Mouse (Mus musculus): ENCODE measurements around the gene Dap. TPM values are rescaled to one million over a fixed set of nuclear protein-coding genes. Genes with fewer than 3 reads are reported as not detected.
A peak's percentile ranks its signal among the peaks of the same experiment; 100 is the strongest.

Gene Dap
- polyA plus RNA-seq, 1 experiment from 2014 or later = 67.2 TPM

DNA sequence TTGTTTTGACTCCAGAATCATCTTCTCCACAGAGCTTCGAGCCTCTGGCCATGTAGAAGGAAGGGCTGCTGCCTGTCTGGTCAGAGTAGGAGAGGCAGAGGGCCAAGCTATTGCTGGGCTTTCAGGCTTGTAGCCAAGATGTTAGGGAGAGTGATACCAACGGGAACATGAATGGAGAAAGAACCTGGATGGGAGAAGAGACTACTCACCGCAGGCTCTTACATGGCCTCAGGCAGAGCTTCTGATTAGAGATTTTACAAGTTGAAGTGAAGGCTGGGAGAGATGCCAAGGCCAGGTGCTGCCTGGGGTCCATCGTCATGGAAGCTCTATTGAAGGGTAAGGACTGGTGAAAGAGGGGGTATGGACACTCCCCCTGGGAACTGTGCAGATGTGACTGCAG lies 54.0 kb downstream of the Dap start:
- WGBS = 86% methylated on average over 4 of the region's 4 CpGs
- H3K4me3 ChIP-seq (ENCODE audit: low read depth, low read length) = no peak overlapping the region
- no peaks in the 10 kb centered on the region for H3K9me3 ChIP-seq (ENCODE audit: control insufficient read depth, low read length)
- no peak overlapping the region for H3K27ac ChIP-seq (replicated peaks; ENCODE audit: low read depth, low read length)
- H3K36me3 ChIP-seq (ENCODE audit: control insufficient read depth, insufficient read depth, low read length) = peaks cover 2% of the 10 kb centered on the region; the same call in 1 of the 2 replicates
- DNase-seq (ENCODE audit: low spot score) (no peak), ATAC-seq (ENCODE audit: insufficient number of reproducible peaks, low FRiP score, low TSS enrichment, low read depth) (no peak)
- no peak overlapping the region for H3K4me2 ChIP-seq (ENCODE audit: low read depth, severe bottlenecking)
- H3K27me3 ChIP-seq (ENCODE audit: control insufficient read depth, insufficient read depth, low read length) = no peaks in the 10 kb centered on the region
- H3K9ac ChIP-seq (ENCODE audit: low read length) = no peak overlapping the region
- peaks cover 8% of the 10 kb centered on the region for H3K4me1 ChIP-seq (ENCODE audit: control insufficient read depth, insufficient read depth, low read length)

DNA sequence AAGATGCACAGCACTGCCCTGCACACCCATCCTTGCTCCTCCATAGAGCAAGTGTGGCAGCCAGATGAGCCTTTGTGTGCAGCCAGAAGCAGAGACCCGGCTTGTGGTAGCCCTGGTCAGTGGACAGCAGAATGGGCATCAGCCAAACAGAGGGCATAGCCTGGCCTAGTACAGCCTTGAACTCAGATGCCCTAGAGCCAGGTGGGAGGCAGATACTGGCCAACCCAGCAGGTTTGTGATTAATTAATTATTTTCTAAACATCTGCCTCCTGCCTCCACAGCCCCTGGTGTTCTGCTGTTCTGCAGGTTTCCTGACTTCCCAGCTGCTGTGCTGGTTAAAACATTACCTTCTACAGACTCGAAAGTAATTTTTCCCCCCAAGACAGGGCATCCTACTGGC lies 55.0 kb downstream of the Dap start:
- no peaks in the 10 kb centered on the region for H3K9me3 ChIP-seq (ENCODE audit: control insufficient read depth, low read length)
- 60% methylated on average over 2 of the region's 2 CpGs for WGBS
- H3K9ac ChIP-seq (ENCODE audit: low read length) = no peak overlapping the region
- H3K4me1 ChIP-seq (ENCODE audit: control insufficient read depth, insufficient read depth, low read length) = peaks cover 8% of the 10 kb centered on the region
- H3K27me3 ChIP-seq (ENCODE audit: control insufficient read depth, insufficient read depth, low read length) = no peaks in the 10 kb centered on the region
- DNase-seq (ENCODE audit: low spot score) (no peak), ATAC-seq (ENCODE audit: insufficient number of reproducible peaks, low FRiP score, low TSS enrichment, low read depth) (0 out of 2 replicates have a peak, but pooled peaks have one; percentile 38)
- H3K36me3 ChIP-seq (ENCODE audit: control insufficient read depth, insufficient read depth, low read length) = no peaks in the 10 kb centered on the region
- no peak overlapping the region for H3K4me2 ChIP-seq (ENCODE audit: low read depth, severe bottlenecking)
- no peak overlapping the region for H3K27ac ChIP-seq (replicated peaks; ENCODE audit: low read depth, low read length)
- H3K4me3 ChIP-seq (ENCODE audit: low read depth, low read length) = no peak overlapping the region

DNA sequence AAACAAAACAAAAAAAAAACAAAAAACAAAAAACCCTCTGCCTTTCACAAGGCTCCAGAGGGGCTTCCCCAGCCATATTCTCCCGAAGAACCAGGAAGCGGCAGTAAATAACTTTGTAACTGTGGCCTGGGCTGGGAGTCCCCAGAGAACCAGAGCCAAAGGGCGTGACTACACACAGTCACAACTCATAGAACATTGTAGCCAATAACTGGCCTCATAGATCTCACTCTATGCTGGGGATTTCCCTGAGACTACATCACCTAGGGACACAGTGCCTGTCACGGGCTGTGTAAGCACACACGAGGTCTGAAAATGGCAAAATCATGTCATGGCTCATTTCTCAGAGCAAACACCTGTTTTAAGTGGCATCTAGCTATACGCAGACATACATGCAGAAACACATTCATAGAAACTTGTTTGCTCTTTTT lies 55.5 kb downstream of the Dap start:
- no peaks in the 10 kb centered on the region for H3K9me3 ChIP-seq (ENCODE audit: control insufficient read depth, low read length)
- DNase-seq (ENCODE audit: low spot score) (no peak), ATAC-seq (ENCODE audit: insufficient number of reproducible peaks, low FRiP score, low TSS enrichment, low read depth) (peak; percentile 57)
- H3K4me3 ChIP-seq (ENCODE audit: low read depth, low read length) = no peak overlapping the region
- 59% methylated on average over 6 of the region's 6 CpGs for whole genome bisulfite sequencing
- H3K9ac ChIP-seq (ENCODE audit: low read length) = no peak overlapping the region
- H3K27ac ChIP-seq (replicated peaks; ENCODE audit: low read depth, low read length) = no peak overlapping the region
- H3K36me3 ChIP-seq (ENCODE audit: control insufficient read depth, insufficient read depth, low read length) = no peaks in the 10 kb centered on the region
- H3K4me2 ChIP-seq (ENCODE audit: low read depth, severe bottlenecking) = no peak overlapping the region
- peaks cover 8% of the 10 kb centered on the region for H3K4me1 ChIP-seq (ENCODE audit: control insufficient read depth, insufficient read depth, low read length)
- no peaks in the 10 kb centered on the region for H3K27me3 ChIP-seq (ENCODE audit: control insufficient read depth, insufficient read depth, low read length)

DNA sequence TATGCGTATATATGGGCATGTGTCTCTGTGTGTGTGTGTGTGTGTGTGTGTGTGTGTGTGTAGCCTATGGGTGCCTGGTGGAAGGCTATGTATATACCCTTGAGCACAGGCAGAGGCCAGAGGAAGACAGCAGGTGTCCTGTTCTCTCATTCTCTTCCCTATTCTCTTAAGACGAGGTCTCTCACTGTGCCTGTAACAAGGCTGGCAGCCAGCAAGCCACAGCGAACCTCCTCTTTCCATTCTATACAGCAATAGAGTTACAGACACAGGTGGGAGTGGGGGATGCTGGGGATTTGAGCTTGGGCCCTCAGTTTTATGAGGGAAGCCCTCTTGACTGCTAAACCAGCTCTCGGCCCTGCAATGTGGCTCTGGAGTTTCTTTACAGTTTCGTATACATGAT lies 55.9 kb downstream of the Dap start:
- Histone ChIP-seq H3K36me3 (ENCODE audit: control insufficient read depth, insufficient read depth, low read length) (no peaks in the 10 kb centered on the region), H3K9ac (ENCODE audit: low read length) (no peak overlapping the region), H3K4me2 (ENCODE audit: low read depth, severe bottlenecking) (no peak overlapping the region), H3K4me3 (ENCODE audit: low read depth, low read length) (no peak overlapping the region), H3K27ac (replicated peaks; ENCODE audit: low read depth, low read length) (no peak overlapping the region), H3K4me1 (ENCODE audit: control insufficient read depth, insufficient read depth, low read length) (peaks cover 8% of the 10 kb centered on the region), H3K9me3 (ENCODE audit: control insufficient read depth, low read length) (no peaks in the 10 kb centered on the region), H3K27me3 (ENCODE audit: control insufficient read depth, insufficient read depth, low read length) (no peaks in the 10 kb centered on the region)
- 85% methylated on average over 5 of the region's 5 CpGs for WGBS
- DNase-seq (ENCODE audit: low spot score) = no peak
- ATAC-seq (ENCODE audit: insufficient number of reproducible peaks, low FRiP score, low TSS enrichment, low read depth) = no peak

DNA sequence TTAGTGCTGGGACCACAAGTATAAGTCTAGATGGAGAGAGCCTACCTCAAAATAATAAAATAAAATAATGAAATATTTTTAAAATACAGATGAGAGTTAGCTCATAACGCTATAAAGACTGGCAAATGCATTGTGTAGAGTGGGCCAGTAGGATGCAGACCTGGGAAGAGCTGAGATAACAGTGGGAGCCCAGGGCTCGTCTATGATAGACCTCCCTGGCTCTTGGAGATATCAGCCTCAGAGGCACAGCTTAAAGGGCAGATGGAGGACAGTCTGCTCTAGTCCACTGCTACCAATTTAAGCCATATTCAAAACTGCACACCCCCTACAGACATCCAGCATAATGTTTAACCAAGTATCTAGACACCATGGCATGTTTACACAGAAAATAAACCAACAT lies 56.6 kb downstream of the Dap start:
- Histone ChIP-seq H3K9ac (ENCODE audit: low read length) (no peak overlapping the region), H3K27me3 (ENCODE audit: control insufficient read depth, insufficient read depth, low read length) (no peaks in the 10 kb centered on the region), H3K36me3 (ENCODE audit: control insufficient read depth, insufficient read depth, low read length) (no peaks in the 10 kb centered on the region), H3K4me2 (ENCODE audit: low read depth, severe bottlenecking) (no peak overlapping the region), H3K4me1 (ENCODE audit: control insufficient read depth, insufficient read depth, low read length) (peaks cover 8% of the 10 kb centered on the region), H3K9me3 (ENCODE audit: control insufficient read depth, low read length) (no peaks in the 10 kb centered on the region), H3K4me3 (ENCODE audit: low read depth, low read length) (no peak overlapping the region), H3K27ac (replicated peaks; ENCODE audit: low read depth, low read length) (no peak overlapping the region)
- 81% methylated on average over 2 of the region's 2 CpGs for WGBS
- DNase-seq (ENCODE audit: low spot score) (no peak), ATAC-seq (ENCODE audit: insufficient number of reproducible peaks, low FRiP score, low TSS enrichment, low read depth) (no peak)

DNA sequence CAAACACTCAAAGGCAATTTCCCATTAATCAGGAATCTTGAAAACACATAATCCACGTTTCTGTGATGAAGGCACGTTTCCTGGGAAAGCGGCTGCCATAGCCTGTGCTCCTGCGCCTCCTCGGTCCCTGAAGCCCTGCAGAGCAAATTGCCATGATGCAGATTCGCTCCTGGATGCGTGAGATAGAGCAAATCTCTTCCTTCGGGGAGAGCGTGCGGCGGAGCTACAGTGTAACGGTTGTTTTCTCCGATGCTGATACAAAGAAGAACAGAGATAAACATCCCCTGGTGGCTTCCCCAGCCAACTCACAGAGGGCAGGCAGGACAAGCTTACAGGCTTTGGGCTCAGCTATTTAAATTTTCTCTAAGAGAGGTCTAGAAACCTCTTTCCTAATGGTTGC lies 57.7 kb downstream of the Dap start:
- Histone ChIP-seq H3K27ac (replicated peaks; ENCODE audit: low read depth, low read length) (no peak overlapping the region), H3K4me3 (ENCODE audit: low read depth, low read length) (no peak overlapping the region), H3K9ac (ENCODE audit: low read length) (no peak overlapping the region), H3K9me3 (ENCODE audit: control insufficient read depth, low read length) (no peaks in the 10 kb centered on the region), H3K27me3 (ENCODE audit: control insufficient read depth, insufficient read depth, low read length) (no peaks in the 10 kb centered on the region), H3K4me1 (ENCODE audit: control insufficient read depth, insufficient read depth, low read length) (peaks cover 8% of the 10 kb centered on the region), H3K4me2 (ENCODE audit: low read depth, severe bottlenecking) (no peak overlapping the region), H3K36me3 (ENCODE audit: control insufficient read depth, insufficient read depth, low read length) (no peaks in the 10 kb centered on the region)
- ATAC-seq (ENCODE audit: insufficient number of reproducible peaks, low FRiP score, low TSS enrichment, low read depth) = no peak
- WGBS = 82% methylated on average over 13 of the region's 13 CpGs
- no peak for DNase-seq (ENCODE audit: low spot score)

DNA sequence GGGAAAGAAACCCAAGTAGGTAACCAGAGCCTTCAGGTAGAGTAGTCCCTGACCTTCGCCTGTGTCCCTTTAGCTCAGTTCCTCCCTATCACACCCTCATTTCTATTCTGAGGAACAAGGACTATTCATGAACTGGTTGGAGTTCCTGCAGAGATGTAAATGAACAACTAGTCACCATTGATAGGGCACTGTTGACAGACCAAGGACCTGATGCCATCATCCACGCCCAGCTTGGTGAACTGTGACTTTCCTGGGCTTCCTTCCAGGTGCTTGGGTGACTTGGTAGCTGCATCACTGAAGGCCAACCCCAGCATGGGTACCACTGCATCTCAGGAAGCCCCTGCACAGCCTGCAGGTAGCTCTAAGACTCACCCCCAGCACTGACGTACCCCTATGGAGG lies 58.2 kb downstream of the Dap start:
- DNase-seq (ENCODE audit: low spot score) = no peak
- Histone ChIP-seq H3K4me1 (ENCODE audit: control insufficient read depth, insufficient read depth, low read length) (peaks cover 8% of the 10 kb centered on the region), H3K9me3 (ENCODE audit: control insufficient read depth, low read length) (no peaks in the 10 kb centered on the region), H3K36me3 (ENCODE audit: control insufficient read depth, insufficient read depth, low read length) (no peaks in the 10 kb centered on the region), H3K27me3 (ENCODE audit: control insufficient read depth, insufficient read depth, low read length) (no peaks in the 10 kb centered on the region), H3K27ac (replicated peaks; ENCODE audit: low read depth, low read length) (no peak overlapping the region), H3K9ac (ENCODE audit: low read length) (no peak overlapping the region), H3K4me3 (ENCODE audit: low read depth, low read length) (no peak overlapping the region), H3K4me2 (ENCODE audit: low read depth, severe bottlenecking) (no peak overlapping the region)
- WGBS = 84% methylated on average over 3 of the region's 3 CpGs
- no peak for ATAC-seq (ENCODE audit: insufficient number of reproducible peaks, low FRiP score, low TSS enrichment, low read depth)

DNA sequence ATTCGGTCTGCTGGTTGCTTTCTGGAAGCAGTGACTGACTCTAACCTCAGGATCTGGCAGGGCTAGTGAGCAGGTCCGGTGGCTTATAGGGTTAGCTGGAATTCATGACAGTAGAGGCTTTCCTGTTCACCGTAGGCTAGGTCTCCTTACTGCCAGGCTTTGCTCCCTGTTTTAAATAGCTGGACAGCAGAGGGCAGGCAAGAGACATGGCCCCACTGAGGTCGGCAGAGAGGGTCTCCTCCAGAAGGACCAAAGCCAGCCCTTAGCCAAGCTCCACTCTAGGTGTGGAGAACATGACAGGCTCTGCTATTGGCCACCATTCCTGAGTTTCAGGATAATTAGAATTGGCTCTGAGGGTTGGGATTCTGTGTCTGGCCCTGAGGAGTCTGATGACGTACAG lies 60.0 kb downstream of the Dap start:
- no peaks in the 10 kb centered on the region for H3K36me3 ChIP-seq (ENCODE audit: control insufficient read depth, insufficient read depth, low read length)
- no peak overlapping the region for H3K4me3 ChIP-seq (ENCODE audit: low read depth, low read length)
- H3K27me3 ChIP-seq (ENCODE audit: control insufficient read depth, insufficient read depth, low read length) = no peaks in the 10 kb centered on the region
- no peak overlapping the region for H3K27ac ChIP-seq (replicated peaks; ENCODE audit: low read depth, low read length)
- peaks cover 4% of the 10 kb centered on the region for H3K4me1 ChIP-seq (ENCODE audit: control insufficient read depth, insufficient read depth, low read length)
- no peak overlapping the region for H3K4me2 ChIP-seq (ENCODE audit: low read depth, severe bottlenecking)
- no peaks in the 10 kb centered on the region for H3K9me3 ChIP-seq (ENCODE audit: control insufficient read depth, low read length)
- 65% methylated on average over 5 of the region's 5 CpGs for WGBS
- DNase-seq (ENCODE audit: low spot score) (no peak), ATAC-seq (ENCODE audit: insufficient number of reproducible peaks, low FRiP score, low TSS enrichment, low read depth) (no peak)
- no peak overlapping the region for H3K9ac ChIP-seq (ENCODE audit: low read length)

DNA sequence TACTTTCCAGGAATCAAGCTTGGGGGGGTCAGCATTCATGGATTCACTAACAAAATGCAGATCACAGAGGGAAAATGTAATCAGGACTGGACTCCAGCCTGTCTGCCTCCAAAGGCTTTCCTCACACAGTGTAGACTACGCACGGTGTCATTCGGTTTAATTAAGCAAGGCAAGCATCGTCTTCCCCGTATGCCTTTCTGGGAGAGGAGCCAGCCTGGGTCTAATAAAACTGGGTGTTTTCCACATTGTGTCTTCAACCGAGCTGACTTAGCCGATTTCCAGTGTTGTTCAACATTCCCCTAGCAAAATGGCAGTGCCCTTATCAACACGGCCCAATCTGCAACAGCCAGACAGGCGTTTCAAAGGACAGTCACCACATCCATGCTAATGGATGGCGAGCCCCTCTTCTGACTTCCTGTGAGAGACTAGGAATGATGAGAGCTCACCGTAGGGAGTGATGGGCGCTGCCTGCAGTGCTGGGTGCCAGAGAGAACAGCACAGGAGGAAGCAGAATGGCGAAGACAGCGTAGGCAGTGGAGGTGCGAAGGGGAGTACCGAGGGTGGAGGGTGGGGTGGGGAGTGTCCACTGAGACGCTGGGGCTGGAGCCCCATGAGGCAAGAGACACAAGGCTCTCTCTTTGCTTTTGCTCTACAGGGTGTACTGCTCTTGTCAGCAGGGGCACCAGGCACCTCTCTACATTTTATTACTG lies 61.0 kb downstream of the Dap start:
- 74% methylated on average over 17 of the region's 17 CpGs for WGBS
- H3K9me3 ChIP-seq (ENCODE audit: control insufficient read depth, low read length) = no peaks in the 10 kb centered on the region
- no peaks in the 10 kb centered on the region for H3K4me1 ChIP-seq (ENCODE audit: control insufficient read depth, insufficient read depth, low read length)
- H3K27ac ChIP-seq (replicated peaks; ENCODE audit: low read depth, low read length) = no peak overlapping the region
- no peak for ATAC-seq (ENCODE audit: insufficient number of reproducible peaks, low FRiP score, low TSS enrichment, low read depth)
- no peak for DNase-seq (ENCODE audit: low spot score)
- H3K27me3 ChIP-seq (ENCODE audit: control insufficient read depth, insufficient read depth, low read length) = no peaks in the 10 kb centered on the region
- H3K4me3 ChIP-seq (ENCODE audit: low read depth, low read length) = no peak overlapping the region
- H3K36me3 ChIP-seq (ENCODE audit: control insufficient read depth, insufficient read depth, low read length) = no peaks in the 10 kb centered on the region
- H3K9ac ChIP-seq (ENCODE audit: low read length) = no peak overlapping the region
- no peak overlapping the region for H3K4me2 ChIP-seq (ENCODE audit: low read depth, severe bottlenecking)
